Mouse (Mus musculus): ENCODE data around the gene Mycl. TPM values are rescaled to one million over a fixed set of nuclear protein-coding genes. Genes with fewer than 3 reads are reported as not detected.
A peak's percentile ranks its signal among the peaks of the same experiment; 100 is the strongest.

The Mycl gene
- total and polyA plus RNA-seq, 3 experiments: 0.38 to 0.51 (median 0.44) TPM

GRCm38 (mm10) chr4:122991177-122991576, 4.3 kb upstream of the Mycl start:
- H3K36me3 ChIP-seq (replicated peaks in 1 of 2; ENCODE audit: control insufficient read depth in 1 of 2, insufficient read depth in 1 of 2, low read length in 1 of 2): no peaks in the 10 kb centered on the region
- peak; percentile 55 for DNase-seq (ENCODE audit: extremely low read depth)
- H3K79me2 ChIP-seq (replicated peaks; ENCODE audit: control insufficient read depth, extremely low read depth, insufficient read depth, poor library complexity, severe bottlenecking): no peaks in the 10 kb centered on the region
- H3K27me3 ChIP-seq (replicated peaks): peaks cover 5% of the 10 kb centered on the region
- H3K9me3 ChIP-seq (replicated peaks; ENCODE audit: low read length): no peaks in the 10 kb centered on the region
- H3K4me1 ChIP-seq (ENCODE audit: control insufficient read depth in 1 of 2, insufficient read depth in 2 of 2): peaks cover 0 to 17% of the 10 kb centered on the region in 2 experiments; a peak in 2 of 4 replicates
- no peak overlapping the region for H3K27ac ChIP-seq (ENCODE audit: insufficient read depth, low read depth)
- no peak overlapping the region for H3K9ac ChIP-seq (ENCODE audit: insufficient read depth, low read depth)
- dilution Hi-C loops (cut with MboI; ENCODE audit: extremely low pct_ligation_motif_present, extremely low pct_unique_long_range_greater_than_20kb, low sequenced_read_pairs): no loop called here
- H3K4me3 ChIP-seq (replicated peaks in 1 of 3; ENCODE audit: low read depth in 2 of 3, low read length in 2 of 3, poor library complexity in 1 of 3): no peak overlapping the region
- H3K4me2 ChIP-seq (ENCODE audit: insufficient read depth, low read depth, poor library complexity, severe bottlenecking): no peak overlapping the region
- no peak for TF ChIP-seq MYC (IDR thresholded peaks at IDR 0.05; ENCODE audit: low read depth, low read length)
- no peak for TF ChIP-seq E2F4 (IDR thresholded peaks at IDR 0.05; ENCODE audit: insufficient replicate concordance, low read depth, low read length)
- peak; percentile 27; the same call in 1 of the 2 replicates for TF ChIP-seq IRF4 (IDR thresholded peaks at IDR 0.05; ENCODE audit: low read depth, low read length)
- TF ChIP-seq ZKSCAN1 (IDR thresholded peaks at IDR 0.05; ENCODE audit: borderline replicate concordance, low read depth, low read length): no peak
- no peak for TF ChIP-seq MAX (IDR thresholded peaks at IDR 0.05; ENCODE audit: low read length)
- TF ChIP-seq BHLHE40 (IDR thresholded peaks at IDR 0.05; ENCODE audit: low read depth, low read length): peak; percentile 52
- no peak for TF ChIP-seq GABPA (IDR thresholded peaks at IDR 0.05; ENCODE audit: insufficient replicate concordance, low read depth, low read length)
- no peak for TF ChIP-seq RCOR1 (conservative IDR thresholded peaks at IDR 0.05; ENCODE audit: low read depth, low read length)
- TF ChIP-seq USF1 (IDR thresholded peaks at IDR 0.05; ENCODE audit: low read depth, low read length): no peak
- peak; percentile 46; the same call in 1 of the 2 replicates for TF ChIP-seq SIN3A (IDR thresholded peaks at IDR 0.05; ENCODE audit: low read length)
- no peak for TF ChIP-seq ELF1 (IDR thresholded peaks at IDR 0.05; ENCODE audit: low read depth, low read length)
- TF ChIP-seq ZC3H11A (IDR thresholded peaks at IDR 0.05; ENCODE audit: low read depth, low read length): no peak
- no peak for TF ChIP-seq JUND (conservative IDR thresholded peaks at IDR 0.05; ENCODE audit: low read depth, low read length)
- TF ChIP-seq NELFE (IDR thresholded peaks at IDR 0.05; ENCODE audit: low read depth, low read length): no peak
- TF ChIP-seq EP300 (IDR thresholded peaks at IDR 0.05; ENCODE audit: low read length): peak; percentile 61
- no peak for TF ChIP-seq CHD2 (IDR thresholded peaks at IDR 0.05; ENCODE audit: low read length)
- TF ChIP-seq ZMIZ1 (IDR thresholded peaks at IDR 0.05; ENCODE audit: low read depth, low read length): no peak
- in situ Hi-C loops (cut with MboI; ENCODE audit: low pct_ligation_motif_present, low pct_unique_long_range_greater_than_20kb, low sequenced_read_pairs): no loop called here

GRCm38 (mm10) chr4:122992276-122992675, 3.2 kb upstream of the Mycl start:
- Histone ChIP-seq H3K4me1 (ENCODE audit: control insufficient read depth in 1 of 2, insufficient read depth in 2 of 2) (peaks cover 0 to 27% of the 10 kb centered on the region in 2 experiments; a peak in 2 of 4 replicates), H3K36me3 (replicated peaks in 1 of 2; ENCODE audit: control insufficient read depth in 1 of 2, insufficient read depth in 1 of 2, low read length in 1 of 2) (no peaks in the 10 kb centered on the region), H3K4me2 (ENCODE audit: insufficient read depth, low read depth, poor library complexity, severe bottlenecking) (no peak overlapping the region), H3K9ac (ENCODE audit: insufficient read depth, low read depth) (no peak overlapping the region), H3K4me3 (replicated peaks in 1 of 3; ENCODE audit: low read depth in 2 of 3, low read length in 2 of 3, poor library complexity in 1 of 3) (no peak overlapping the region), H3K79me2 (replicated peaks; ENCODE audit: control insufficient read depth, extremely low read depth, insufficient read depth, poor library complexity, severe bottlenecking) (no peaks in the 10 kb centered on the region), H3K27ac (ENCODE audit: insufficient read depth, low read depth) (no peak overlapping the region), H3K9me3 (replicated peaks; ENCODE audit: low read length) (no peaks in the 10 kb centered on the region), H3K27me3 (replicated peaks) (peaks cover 16% of the 10 kb centered on the region)
- no peak for DNase-seq (ENCODE audit: extremely low read depth)
- in situ Hi-C loops (cut with MboI; ENCODE audit: low pct_ligation_motif_present, low pct_unique_long_range_greater_than_20kb, low sequenced_read_pairs): no loop called here
- TF ChIP-seq MEF2A (IDR thresholded peaks at IDR 0.05; ENCODE audit: borderline replicate concordance, low read depth, low read length) (no peak), ELF1 (IDR thresholded peaks at IDR 0.05; ENCODE audit: low read depth, low read length) (no peak), UBTF (IDR thresholded peaks at IDR 0.05; ENCODE audit: low read depth, low read length) (no peak), JUN (IDR thresholded peaks at IDR 0.05; ENCODE audit: insufficient read depth, low read depth, low read length) (no peak), MXI1 (IDR thresholded peaks at IDR 0.05; ENCODE audit: low read depth, low read length) (no peak), E2F4 (IDR thresholded peaks at IDR 0.05; ENCODE audit: insufficient replicate concordance, low read depth, low read length) (no peak), RAD21 (IDR thresholded peaks at IDR 0.05; ENCODE audit: low read depth, low read length) (no peak), POLR2A (IDR thresholded peaks at IDR 0.05; ENCODE audit: low read depth, low read length) (no peak), BHLHE40 (IDR thresholded peaks at IDR 0.05; ENCODE audit: low read depth, low read length) (no peak), EP300 (IDR thresholded peaks at IDR 0.05; ENCODE audit: low read length) (no peak), USF2 (conservative IDR thresholded peaks at IDR 0.05; ENCODE audit: low read depth, low read length) (no peak), ZMIZ1 (IDR thresholded peaks at IDR 0.05; ENCODE audit: low read depth, low read length) (no peak), USF1 (IDR thresholded peaks at IDR 0.05; ENCODE audit: low read depth, low read length) (no peak), NRF1 (IDR thresholded peaks at IDR 0.05; ENCODE audit: low read depth, low read length) (no peak), IRF4 (IDR thresholded peaks at IDR 0.05; ENCODE audit: low read depth, low read length) (no peak), CTCF (conservative IDR thresholded peaks at IDR 0.05 in 1 of 2, IDR thresholded peaks at IDR 0.05 in 1 of 2; ENCODE audit: low read depth in 2 of 2, low read length in 2 of 2) (no peak), MAFK (IDR thresholded peaks at IDR 0.05; ENCODE audit: insufficient replicate concordance, low read length) (no peak), KAT2A (IDR thresholded peaks at IDR 0.05; ENCODE audit: insufficient replicate concordance, low read length) (no peak)
- dilution Hi-C loops (cut with MboI; ENCODE audit: extremely low pct_ligation_motif_present, extremely low pct_unique_long_range_greater_than_20kb, low sequenced_read_pairs): no loop called here
